Mouse (Mus musculus) brain, embryonic 14.5 days (tissue): Measurements from ENCODE around the gene Kcnj16.

Experiments used
- CTCF ChIP-seq: fragments of 200-500 bp; IDR thresholded peaks from 2 replicates; pipeline ENCODE4 v1.5.1; 2012; ENCODE audit warnings: inconsistent platforms, mild to moderate bottlenecking, moderate library complexity, borderline replicate concordance; ENCODE audit not compliant: insufficient read depth, insufficient read length; ENCODE audit errors: extremely low read depth
- POLR2A ChIP-seq: fragments of 200-500 bp; IDR thresholded peaks from 2 replicates; pipeline ENCODE4 v1.6.1; 2012; ENCODE audit warnings: mild to moderate bottlenecking, inconsistent platforms, borderline replicate concordance; ENCODE audit not compliant: poor library complexity, insufficient read depth, insufficient read length, severe bottlenecking; ENCODE audit errors: extremely low read depth

DNA sequence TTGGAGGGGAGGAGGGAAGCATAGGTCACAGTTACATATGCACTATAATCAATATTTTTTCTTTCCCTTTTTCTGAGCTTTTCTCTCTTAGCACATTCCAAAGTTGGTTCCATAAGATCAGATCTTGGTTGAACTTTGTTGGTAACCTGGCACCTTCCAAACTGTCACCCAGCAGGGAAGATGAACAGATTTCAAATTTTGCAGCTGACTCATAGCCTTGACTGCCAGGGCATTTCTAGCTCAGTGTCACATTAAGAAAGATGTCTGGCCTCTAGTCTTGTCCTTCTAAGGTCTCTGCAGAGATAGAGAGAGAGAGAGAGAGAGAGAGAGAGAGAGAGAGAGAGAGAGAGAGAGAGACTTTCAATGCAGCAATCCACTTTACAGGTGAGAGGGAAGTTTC is 106.3 kb downstream of the Kcnj16 start:
- TF ChIP-seq CTCF (no peak), POLR2A (no peak)
